Mouse (Mus musculus) liver, adult (tissue): ENCODE data around the gene Uqcc1.

Experiments used
- GATA4 ChIP-seq: IDR thresholded peaks from 2 replicates; pipeline ENCODE4 v1.6.1; 2014; ENCODE audit warnings: mild to moderate bottlenecking, low read length; ENCODE audit not compliant: insufficient replicate concordance

Uqcc1 gene

DNA sequence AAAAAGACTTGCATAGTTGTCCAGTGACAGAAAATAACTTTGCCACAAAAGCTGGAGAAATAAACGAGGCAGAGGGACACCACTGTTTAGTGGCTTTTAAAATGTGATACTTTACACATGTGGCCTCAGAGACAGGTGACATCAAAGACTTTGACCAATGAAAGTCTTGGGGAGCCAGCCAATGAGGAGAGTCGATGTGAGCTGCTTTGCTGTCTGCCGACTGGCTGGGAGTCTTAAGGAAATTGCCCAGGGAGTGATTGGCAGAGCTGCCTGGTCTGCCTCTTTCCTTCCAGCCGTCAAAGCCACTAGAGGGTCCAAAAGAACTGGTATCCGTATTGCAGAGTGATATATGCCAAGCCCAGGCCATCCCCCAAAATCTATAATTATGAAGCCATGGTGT lies 115.3 kb downstream of the Uqcc1 start:
- no peak for TF ChIP-seq GATA4

DNA sequence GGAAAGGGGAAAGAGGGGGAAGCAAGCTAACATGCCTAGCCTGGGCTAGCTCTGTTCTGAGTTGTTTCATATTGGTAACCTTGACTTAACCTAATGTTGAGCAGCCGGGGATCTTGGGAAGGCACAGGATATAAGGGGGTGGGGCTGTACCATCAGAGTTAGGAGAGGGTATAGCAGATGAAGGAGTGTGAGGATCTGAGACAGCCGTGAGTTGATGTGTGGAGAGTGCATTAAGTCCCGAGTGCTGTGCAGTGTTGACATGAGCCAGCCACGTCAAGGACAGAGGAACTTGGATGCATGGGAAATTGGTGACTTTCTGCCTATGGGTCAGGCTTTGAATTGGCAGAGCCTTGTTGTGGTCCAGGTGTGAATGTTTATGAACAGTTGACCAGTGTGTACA lies 117.5 kb downstream of the Uqcc1 start:
- no peak for TF ChIP-seq GATA4

DNA sequence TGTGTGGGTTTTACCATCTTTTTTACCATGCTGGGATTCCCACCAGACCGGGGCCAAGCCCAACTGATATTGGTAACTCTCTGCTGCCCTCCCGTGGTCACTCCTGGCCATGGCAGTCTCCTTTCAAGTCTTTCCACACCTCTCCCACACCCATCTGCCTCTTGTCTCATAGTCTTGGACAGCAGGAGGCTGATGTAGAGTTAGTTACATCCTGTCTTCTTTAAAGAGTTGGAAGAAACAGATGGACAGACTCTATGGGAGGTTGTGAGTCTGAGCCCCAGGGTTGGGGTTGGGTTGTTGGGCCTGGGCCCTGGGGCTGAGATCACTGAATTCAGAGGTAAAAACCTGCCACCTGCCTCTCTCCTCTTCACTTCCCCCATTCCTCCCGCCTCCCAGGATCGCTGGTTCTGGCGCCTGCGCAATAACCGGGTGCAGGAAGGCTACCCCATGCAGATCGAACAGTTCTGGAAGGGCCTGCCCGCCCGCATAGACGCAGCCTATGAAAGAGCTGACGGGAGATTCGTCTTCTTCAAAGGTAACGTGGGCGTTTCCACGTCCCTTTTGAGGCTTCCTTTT lies 118.2 kb downstream of the Uqcc1 start:
- no peak for TF ChIP-seq GATA4

DNA sequence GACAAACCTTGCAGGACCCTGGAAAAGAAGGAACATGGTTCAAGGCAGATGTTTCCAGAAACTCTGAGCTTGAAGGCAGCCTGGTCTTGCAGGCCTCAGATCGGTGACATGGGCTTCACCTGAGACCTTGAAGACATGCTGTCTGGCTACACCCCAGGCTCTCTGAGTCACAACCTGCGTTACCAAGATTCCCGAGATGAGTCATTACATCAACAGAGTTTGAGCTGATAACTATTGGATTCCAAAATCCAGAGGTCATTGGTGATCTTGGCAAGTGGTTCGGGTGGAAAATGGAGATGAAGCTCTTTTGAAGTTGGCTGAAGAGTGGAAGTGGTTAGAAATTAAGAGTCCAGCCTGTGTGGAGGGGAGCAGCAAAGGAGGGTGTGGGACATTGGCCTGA lies 120.5 kb downstream of the Uqcc1 start:
- no peak for TF ChIP-seq GATA4

DNA sequence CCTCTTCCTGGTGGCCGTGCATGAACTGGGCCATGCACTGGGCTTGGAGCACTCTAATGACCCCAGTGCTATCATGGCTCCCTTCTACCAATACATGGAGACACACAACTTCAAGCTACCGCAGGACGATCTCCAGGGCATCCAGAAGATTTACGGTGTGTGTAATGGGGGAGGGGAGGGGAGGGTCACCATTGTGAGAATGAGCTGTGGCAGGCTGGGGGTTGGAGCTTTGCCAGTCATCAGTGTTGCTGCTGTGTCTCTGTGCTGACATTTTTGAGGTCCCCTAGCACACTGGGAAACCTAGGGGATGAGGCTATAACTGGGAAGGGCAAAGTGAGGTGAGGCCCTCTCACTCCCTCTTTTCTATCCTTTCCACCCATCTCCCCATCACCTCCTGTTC lies 122.7 kb downstream of the Uqcc1 start:
- no peak for TF ChIP-seq GATA4

DNA sequence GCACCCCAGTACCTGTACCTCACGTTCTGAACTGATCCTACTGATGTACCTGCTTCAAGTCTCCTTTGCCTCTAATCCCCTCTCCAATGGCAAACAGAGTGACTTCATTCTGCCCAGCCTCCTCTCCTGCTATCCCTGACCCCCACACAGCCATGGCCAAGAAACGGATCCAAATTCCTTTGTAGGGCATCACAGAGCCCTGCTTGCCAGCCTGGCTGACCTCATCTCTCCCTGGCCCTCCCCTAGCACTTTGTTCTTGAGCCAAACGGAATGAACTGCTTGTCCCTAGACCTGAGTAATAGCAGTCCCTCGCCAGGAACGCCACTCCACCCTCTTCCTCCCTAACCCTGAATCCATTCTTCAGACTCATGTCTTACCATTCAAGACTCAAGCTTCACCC lies 123.6 kb downstream of the Uqcc1 start:
- no peak for TF ChIP-seq GATA4

DNA sequence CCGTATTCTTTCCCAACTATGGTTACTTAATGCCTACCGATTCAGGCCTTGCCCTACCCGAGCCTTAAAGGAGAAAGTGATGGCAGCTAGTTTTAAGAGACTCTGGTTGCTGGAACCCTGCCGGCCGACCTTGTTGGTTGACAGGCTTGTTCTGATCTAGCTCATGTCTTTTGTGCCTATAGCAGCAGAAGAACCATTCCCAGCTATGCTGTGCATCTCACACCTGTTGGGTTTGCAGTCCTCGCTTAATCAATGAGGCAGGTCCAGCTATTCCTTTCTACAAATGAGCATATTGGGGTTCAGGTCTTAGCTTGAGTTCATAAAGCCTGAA lies 124.2 kb downstream of the Uqcc1 start:
- no peak for TF ChIP-seq GATA4

DNA sequence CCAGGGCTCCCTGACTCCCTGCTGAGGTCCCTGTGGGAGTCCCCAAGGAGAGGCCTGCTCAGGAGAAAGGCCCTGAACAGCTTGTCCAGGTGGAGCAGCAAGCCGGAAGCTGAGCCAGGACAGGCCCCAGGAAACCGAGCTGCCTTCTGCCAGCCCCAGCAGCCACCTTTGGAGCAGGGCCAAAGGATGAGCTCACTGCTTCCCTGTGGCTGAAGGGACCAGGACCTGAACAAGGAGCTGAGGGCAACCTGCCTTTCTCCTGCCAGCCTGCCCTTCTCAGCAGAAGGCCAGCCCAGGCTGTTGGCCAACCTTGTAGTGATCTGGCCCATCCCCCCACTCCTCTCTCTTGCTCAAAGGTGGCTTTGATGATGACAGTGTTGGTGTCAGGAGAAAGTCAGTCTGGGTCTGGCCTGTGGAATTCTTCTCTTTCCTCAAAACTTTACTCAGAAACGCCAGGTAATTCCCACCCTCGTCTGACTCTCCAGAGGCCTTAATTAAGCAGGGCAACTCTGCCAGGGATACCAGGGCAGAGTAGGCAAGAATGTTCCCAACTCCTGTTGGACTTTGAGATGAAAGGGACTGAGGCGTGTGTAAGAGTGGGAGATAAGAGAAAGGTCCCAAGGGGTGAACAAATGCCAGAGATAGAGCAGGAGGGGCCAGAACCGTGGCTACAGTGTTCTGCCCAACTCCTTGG lies 124.7 kb downstream of the Uqcc1 start:
- TF ChIP-seq GATA4: no peak

DNA sequence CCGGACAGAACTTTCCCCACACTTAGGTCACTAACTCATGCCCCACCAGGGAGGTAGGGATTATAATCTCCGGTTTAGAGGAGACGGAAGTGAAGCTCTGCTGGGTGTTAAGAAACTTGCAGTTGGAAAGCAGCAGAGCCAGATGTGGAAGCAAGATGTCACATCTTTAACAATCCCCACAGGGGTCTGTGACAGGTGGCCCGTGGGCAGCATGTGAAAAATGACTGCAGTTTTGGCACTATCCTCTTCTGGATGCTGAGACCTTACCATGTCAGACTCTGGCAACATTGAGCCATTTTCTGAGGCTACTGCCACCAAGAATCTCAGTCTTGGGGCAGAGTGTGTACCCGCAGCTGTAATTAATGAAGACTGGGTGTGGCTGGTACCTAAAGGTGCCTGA lies 126.1 kb downstream of the Uqcc1 start:
- no peak for TF ChIP-seq GATA4

DNA sequence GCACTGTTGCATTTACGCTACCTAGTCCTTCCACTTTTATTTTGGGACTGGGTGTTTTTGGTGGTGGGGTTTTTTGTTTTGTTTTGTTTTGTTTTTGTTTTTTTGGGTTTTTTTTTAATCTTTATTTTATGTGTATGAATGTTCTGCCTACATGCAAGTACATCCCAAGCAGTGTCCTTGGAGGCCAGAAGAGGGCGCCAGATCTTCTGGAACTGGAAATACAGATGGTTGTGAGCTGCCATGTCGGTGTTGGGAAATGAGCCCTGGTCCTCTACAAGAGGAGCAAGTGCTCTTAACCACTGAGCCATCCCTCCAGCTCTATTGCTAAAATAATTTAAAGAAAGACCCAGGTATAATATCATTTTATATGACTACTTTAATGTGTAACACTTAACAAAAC lies 127.3 kb downstream of the Uqcc1 start:
- no peak for TF ChIP-seq GATA4

DNA sequence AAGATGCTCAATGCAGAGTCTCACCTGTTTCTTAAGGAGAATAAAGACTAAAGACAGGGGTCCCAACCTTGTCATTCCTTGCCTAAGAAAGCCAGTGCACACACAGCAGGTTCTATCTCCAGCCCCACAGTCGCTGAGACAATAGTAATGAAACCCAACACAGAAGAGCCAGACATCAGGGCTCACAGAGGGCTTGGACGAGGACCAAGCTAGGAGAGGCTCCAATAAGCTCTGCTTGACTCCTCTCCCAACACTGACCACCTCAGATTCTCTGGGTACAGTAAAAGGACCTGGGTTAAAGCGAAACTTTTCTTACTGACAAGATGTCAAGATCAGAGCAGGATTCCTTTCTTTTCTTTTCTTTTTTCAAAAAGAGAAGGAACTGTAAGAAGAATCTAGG lies 131.5 kb downstream of the Uqcc1 start:
- no peak for TF ChIP-seq GATA4
